Mouse (Mus musculus): ENCODE results near the gene Ahcyl2.
"Not testable (repeated sequence)": the region's sequence is repeated elsewhere in the genome, so short reads cannot be mapped to it uniquely, and the experiment has no call there.

Ahcyl2 gene

GRCm38 (mm10) chr6:29767813-29768660 lies at the start of gene Ahcyl2:
Ahcyl2 (plus strand) TSS chr6:29768011.
- CTCF ChIA-PET: no interaction called here

GRCm38 (mm10) chr6:29718894-29719329 lies 48.9 kb upstream of the Ahcyl2 start:
- CTCF ChIA-PET: no interaction called here

GRCm38 (mm10) chr6:29721890-29722289 lies 45.9 kb upstream of the Ahcyl2 start:
- CTCF ChIA-PET: no interaction called here

- CTCF ChIA-PET: no interaction called here
These were observed 41.1 kb upstream of the Ahcyl2 start for GRCm38 (mm10) chr6:29726576-29727200.

GRCm38 (mm10) chr6:29728035-29728434 lies 39.8 kb upstream of the Ahcyl2 start:
- CTCF ChIA-PET: no interaction called here

GRCm38 (mm10) chr6:29729491-29729890 lies 38.3 kb upstream of the Ahcyl2 start:
- CTCF ChIA-PET: no interaction called here

- CTCF ChIA-PET: no interaction called here
These were observed 32.5 kb upstream of the Ahcyl2 start, which contains the start of gene Smo for GRCm38 (mm10) chr6:29735336-29735688. Smo (plus strand) TSS chr6:29735503.

- CTCF ChIA-PET: no interaction called here
These were observed 31.9 kb upstream of the Ahcyl2 start for GRCm38 (mm10) chr6:29735689-29736451.

- CTCF ChIA-PET: no interaction called here
These were observed 31.0 kb upstream of the Ahcyl2 start for GRCm38 (mm10) chr6:29736610-29737458.

GRCm38 (mm10) chr6:29751466-29752152 lies 16.2 kb upstream of the Ahcyl2 start:
- CTCF ChIA-PET: no interaction called here

- CTCF ChIA-PET: no interaction called here
These were observed 14.5 kb upstream of the Ahcyl2 start for GRCm38 (mm10) chr6:29753336-29753735.

GRCm38 (mm10) chr6:29756001-29756400 lies 11.8 kb upstream of the Ahcyl2 start:
- CTCF ChIA-PET: no interaction called here

- CTCF ChIA-PET: no interaction called here
These were observed 11.3 kb upstream of the Ahcyl2 start for GRCm38 (mm10) chr6:29756476-29756875.

- CTCF ChIA-PET: interaction anchor here (1.0 kb wide), 1 partner anchor 11 kb away, joined by 4 read pairs; no protein-coding TSS in a partner anchor
These were observed 9.4 kb upstream of the Ahcyl2 start for GRCm38 (mm10) chr6:29758417-29758816.

GRCm38 (mm10) chr6:29759012-29759679 lies 8.7 kb upstream of the Ahcyl2 start:
- CTCF ChIA-PET: interaction anchor here (1.0 kb wide), 1 partner anchor 10 kb away, joined by 4 read pairs; no protein-coding TSS in a partner anchor

GRCm38 (mm10) chr6:29760397-29760796 lies 7.4 kb upstream of the Ahcyl2 start:
- CTCF ChIA-PET: not testable (repeated sequence)

- CTCF ChIA-PET: no interaction called here
These were observed 6.5 kb upstream of the Ahcyl2 start for GRCm38 (mm10) chr6:29761282-29761681.

GRCm38 (mm10) chr6:29762524-29762923 lies 5.3 kb upstream of the Ahcyl2 start:
- CTCF ChIA-PET: no interaction called here

GRCm38 (mm10) chr6:29766874-29767273 lies 937 bp upstream of the Ahcyl2 start:
- CTCF ChIA-PET: interaction anchor here (0.5 kb wide), 1 partner anchor 51 kb away, joined by 9 read pairs; no protein-coding TSS in a partner anchor

- CTCF ChIA-PET: interaction anchor here (0.9 kb wide), 1 partner anchor 11 kb away, joined by 4 read pairs; no protein-coding TSS in a partner anchor
These were observed 1.1 kb downstream of the Ahcyl2 start for GRCm38 (mm10) chr6:29768791-29769441.

All from spleen, embryonic (tissue).